Mouse (Mus musculus) kidney, adult 2 months (tissue): ENCODE measurements around the gene Aire.

ENCODE experiments used
- CTCF ChIP-seq: fragments of 200-500 bp; conservative IDR thresholded peaks from 2 replicates; pipeline ENCODE4 v1.5.1; 2011; ENCODE audit warnings: low read depth, mild to moderate bottlenecking, control low read depth, low read length, moderate library complexity, mixed read lengths; ENCODE audit not compliant: insufficient read depth, insufficient read length
- POLR2A ChIP-seq: fragments of 200-500 bp; IDR thresholded peaks from one replicate; pipeline ENCODE4 v1.6.1; 2011; ENCODE audit warnings: low read depth, low read length, control low read depth

DNA sequence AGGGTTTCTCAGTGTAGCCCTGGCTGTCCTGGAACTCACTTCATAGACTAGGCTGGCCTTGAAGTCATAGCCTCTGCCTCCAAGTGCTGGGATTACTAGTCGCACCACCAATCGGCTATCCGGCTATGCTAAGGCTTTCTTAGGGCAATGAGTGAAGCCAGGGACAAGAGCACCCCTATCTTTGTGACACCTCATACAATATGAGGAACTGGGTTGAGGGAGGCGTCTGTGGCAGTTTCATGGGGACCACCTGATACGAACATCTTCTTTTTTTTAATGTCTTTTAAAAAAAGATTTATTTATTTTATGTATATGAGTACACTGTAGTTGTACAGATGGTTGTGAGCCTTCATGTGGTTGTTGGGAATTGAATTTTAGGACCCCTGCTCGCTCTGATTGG is 42.3 kb upstream of the Aire start:
- TF ChIP-seq CTCF (no peak), POLR2A (no peak)
